Mouse (Mus musculus): ENCODE measurements at regions not wholly inside any gene's neighbourhood (a gene's known extent, or its start where the extent isn't known, plus 50 kb on each side); places are given as distances from the start of the nearest gene placed in this dataset.

DNA sequence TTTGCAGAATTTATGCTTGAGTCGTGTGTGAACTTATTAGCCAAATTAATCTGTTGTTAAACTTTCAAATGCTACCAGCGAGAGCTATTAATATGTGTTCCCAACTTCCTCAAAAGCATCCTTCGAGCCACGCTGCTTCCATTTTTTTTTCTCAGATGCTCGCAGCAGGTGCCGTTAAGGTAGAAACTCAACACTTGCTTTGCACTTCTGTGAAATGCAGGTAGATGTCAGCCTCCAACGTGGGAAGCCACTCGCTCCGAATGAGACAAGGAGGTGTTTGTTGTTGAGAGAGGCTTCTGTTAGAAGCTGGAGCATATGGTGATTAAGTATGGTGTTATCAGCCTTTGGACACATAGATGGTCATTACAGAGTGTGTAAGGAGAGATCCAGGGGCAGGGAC is 433.1 kb upstream of the Adgrl2 start:
- DNase-seq (ENCODE audit: low spot score in 2 of 2) = no peak

DNA sequence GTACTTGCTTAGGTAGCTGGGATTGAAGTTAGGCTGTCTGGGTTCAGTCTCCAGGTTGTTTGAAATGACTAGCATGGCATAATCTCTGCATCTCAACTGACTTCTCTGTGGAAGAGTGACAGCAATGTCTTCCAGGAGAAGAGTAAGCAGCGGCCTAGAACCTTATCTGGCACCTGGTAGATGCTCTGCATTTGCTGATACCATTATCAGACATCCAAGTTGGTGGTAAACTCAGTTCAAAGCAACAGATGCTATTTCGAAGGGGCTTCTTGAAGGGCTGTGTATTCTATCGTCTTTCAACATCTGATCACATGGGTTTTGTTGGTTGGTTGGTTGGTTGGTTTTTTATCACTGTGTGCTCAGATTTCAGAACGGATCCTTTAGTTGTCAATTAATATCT is 424.7 kb upstream of the Adgrl2 start:
- no peak for DNase-seq (ENCODE audit: low spot score in 2 of 2)

GRCm38 (mm10) chr3:149413114-149413513 is 422.8 kb upstream of the Adgrl2 start:
- DNase-seq (ENCODE audit: low spot score in 2 of 2) = no peak

DNA sequence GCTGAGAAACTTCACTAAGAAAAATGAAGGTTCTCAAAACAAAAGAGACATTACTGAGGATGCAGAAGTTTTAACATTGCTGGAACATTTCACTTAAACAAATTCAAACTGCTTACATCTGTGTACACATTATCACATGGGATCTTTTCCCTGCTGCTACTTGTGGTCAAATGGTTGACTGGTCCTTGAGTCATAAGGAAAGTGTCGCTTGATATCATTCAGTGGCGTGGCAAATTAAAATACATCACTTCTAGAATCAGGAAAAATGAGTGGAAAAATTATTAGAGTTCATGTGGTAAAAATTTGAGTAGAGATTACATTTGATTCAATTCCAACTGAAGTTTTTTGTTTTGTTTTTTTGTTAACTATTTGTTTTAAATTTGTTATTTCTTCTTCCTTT is 420.2 kb upstream of the Adgrl2 start:
- DNase-seq (ENCODE audit: low spot score in 2 of 2) = no peak

DNA sequence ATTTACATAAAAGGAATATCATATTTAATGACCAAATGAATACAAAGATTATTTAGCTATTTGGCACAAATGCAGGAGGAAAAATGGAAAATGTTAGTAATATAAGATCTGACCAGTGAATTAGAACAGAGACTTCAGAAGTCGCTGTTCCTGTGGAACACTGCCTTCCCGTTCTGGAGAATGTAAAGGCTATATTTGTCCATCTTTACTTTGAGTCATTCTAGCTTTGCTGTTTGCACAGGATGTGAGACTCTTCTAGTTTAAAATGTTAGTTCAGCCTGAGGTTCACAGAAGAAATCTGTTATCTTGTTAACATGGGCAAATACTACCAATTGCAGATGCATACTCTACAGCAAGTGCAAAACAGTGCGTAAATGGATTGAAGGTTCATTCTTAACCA is 418.5 kb upstream of the Adgrl2 start:
- no peak for DNase-seq (ENCODE audit: low spot score in 2 of 2)

GRCm38 (mm10) chr3:149405872-149406271 is 415.5 kb upstream of the Adgrl2 start:
- no peak for DNase-seq (ENCODE audit: low spot score in 2 of 2)

- DNase-seq (ENCODE audit: low spot score in 2 of 2) = no peak
Observed at GRCm38 (mm10) chr3:149404691-149405090, 414.3 kb upstream of the Adgrl2 start.

GRCm38 (mm10) chr3:149402496-149402895 is 412.1 kb upstream of the Adgrl2 start:
- DNase-seq (ENCODE audit: low spot score in 2 of 2) = no peak

GRCm38 (mm10) chr3:149395082-149395481 is 404.7 kb upstream of the Adgrl2 start:
- no peak for DNase-seq (ENCODE audit: low spot score in 2 of 2)

DNA sequence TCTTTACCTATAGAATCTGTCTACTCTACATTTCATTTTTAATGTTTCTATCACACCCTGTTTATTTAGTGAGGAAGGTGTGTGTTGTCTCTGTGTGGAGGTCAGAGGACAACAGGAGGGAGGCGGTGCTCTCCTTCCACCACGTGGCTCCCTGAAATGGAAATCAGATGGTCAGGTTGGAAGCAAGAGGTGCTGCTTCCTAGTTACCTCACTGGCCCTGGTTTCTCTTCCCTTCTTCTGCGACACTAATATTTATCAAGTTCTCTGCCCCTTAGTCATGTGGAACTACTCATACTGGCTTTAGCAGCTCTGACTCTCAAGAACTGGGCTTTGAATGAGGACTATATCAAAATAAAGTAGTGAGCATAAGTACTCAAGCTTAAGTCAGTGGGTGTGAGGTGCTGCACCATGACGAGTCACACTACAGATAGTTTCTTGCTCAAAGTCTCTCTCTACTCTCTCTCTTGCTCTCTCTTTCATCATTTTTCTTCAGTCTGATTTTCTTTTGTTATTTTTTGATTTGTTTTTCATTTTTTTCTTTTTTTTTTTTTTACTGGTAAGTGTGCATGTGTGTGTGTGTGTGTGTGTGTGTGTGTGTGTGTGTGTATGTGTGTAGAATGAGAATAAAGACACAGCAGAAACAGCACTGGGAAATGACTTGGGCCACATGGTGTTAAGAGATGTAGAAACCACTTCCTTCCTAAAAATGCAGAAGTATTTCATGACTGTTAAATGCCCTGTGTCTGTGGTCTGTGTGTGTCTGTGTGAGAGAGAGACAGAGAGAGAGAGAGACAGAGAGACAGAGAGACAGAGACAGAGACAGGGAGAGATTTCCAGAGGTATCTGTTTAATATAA is 403.2 kb upstream of the Adgrl2 start:
- DNase-seq (ENCODE audit: low spot score in 2 of 2) = peak; percentile 44 to 61

- DNase-seq (ENCODE audit: low spot score in 2 of 2) = no peak
Observed at GRCm38 (mm10) chr3:149392164-149392563, 401.8 kb upstream of the Adgrl2 start.

GRCm38 (mm10) chr3:149387537-149387936 is 397.2 kb upstream of the Adgrl2 start:
- no peak for DNase-seq (ENCODE audit: low spot score in 2 of 2)

DNA sequence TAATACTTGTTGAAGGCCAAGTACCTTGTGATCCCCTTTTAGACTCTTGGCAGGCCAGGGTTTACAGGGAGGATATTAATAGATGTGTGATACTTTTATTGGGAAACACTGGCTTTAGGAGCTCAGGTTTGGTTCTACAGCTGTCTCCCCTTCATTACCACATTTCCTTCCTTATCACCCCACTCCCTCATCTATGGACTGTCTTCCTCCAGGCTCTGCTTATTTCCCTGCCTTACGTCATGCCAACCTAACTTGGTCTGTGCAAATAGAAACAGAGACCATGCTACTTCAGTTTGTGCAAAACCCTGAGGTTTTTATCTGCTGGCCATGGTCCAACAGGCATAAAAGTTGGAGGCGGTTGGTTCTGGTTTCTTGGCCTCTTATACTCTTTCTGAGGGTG is 395.7 kb upstream of the Adgrl2 start:
- DNase-seq (ENCODE audit: low spot score in 2 of 2) = no peak

GRCm38 (mm10) chr3:149385336-149385735 is 395.0 kb upstream of the Adgrl2 start:
- DNase-seq (ENCODE audit: low spot score in 2 of 2) = no peak

DNA sequence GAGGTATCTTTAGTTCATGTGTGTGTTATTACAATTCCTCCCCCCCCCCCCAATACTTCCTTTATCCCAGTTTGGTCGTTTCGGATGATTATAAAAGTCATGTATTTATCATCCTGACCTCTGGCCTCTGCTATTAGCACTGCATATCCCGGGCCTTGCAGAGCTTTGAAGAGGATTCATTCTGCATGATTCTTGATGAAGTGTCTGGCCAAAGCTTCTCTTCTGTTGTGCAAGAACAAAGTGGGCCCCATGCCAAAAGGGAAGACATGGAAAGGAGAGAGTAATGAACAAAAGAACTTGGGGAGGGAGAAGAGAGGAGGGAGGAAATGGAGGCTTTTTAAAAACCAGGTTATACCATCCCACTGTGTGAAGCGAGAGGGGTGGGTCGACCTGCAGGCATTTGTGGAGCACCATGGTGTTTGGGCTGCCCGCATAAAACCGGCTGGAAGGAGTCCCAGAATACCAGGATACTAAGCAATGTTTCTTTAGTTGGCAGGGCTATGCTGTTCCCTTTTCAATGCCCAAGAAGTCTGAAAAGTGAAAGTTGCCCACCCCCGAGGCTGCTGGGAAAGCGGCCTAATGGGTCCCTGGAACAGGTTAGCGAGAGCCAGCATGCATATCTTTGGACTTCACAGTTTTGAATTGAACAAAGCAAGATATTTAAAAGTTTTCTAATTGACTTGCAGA is 391.3 kb upstream of the Adgrl2 start:
- no peak for DNase-seq (ENCODE audit: low spot score in 2 of 2)

GRCm38 (mm10) chr3:149381051-149381450 is 390.7 kb upstream of the Adgrl2 start:
- no peak for DNase-seq (ENCODE audit: low spot score in 2 of 2)

- DNase-seq (ENCODE audit: low spot score in 2 of 2) = peak in 1 of 2 experiments; percentile 12
Observed at GRCm38 (mm10) chr3:149379866-149380472, 389.6 kb upstream of the Adgrl2 start.

GRCm38 (mm10) chr3:149379249-149379865 is 389.0 kb upstream of the Adgrl2 start:
- DNase-seq (ENCODE audit: low spot score in 2 of 2) = no peak

GRCm38 (mm10) chr3:149371439-149371838 is 381.1 kb upstream of the Adgrl2 start:
- no peak for DNase-seq (ENCODE audit: low spot score in 2 of 2)

- no peak for DNase-seq (ENCODE audit: low spot score in 2 of 2)
Observed at GRCm38 (mm10) chr3:149370517-149371227, 380.3 kb upstream of the Adgrl2 start.

- no peak for DNase-seq (ENCODE audit: low spot score in 2 of 2)
Observed at GRCm38 (mm10) chr3:149367888-149368287, 377.5 kb upstream of the Adgrl2 start.

GRCm38 (mm10) chr3:149360164-149360563 is 369.8 kb upstream of the Adgrl2 start:
- DNase-seq (ENCODE audit: low spot score in 2 of 2) = no peak
